Mouse (Mus musculus): ENCODE measurements around the gene Clmp.
"Not testable (repeated sequence)": the region's sequence is repeated elsewhere in the genome, so short reads cannot be mapped to it uniquely, and the experiment has no call there.

The Clmp gene

DNA sequence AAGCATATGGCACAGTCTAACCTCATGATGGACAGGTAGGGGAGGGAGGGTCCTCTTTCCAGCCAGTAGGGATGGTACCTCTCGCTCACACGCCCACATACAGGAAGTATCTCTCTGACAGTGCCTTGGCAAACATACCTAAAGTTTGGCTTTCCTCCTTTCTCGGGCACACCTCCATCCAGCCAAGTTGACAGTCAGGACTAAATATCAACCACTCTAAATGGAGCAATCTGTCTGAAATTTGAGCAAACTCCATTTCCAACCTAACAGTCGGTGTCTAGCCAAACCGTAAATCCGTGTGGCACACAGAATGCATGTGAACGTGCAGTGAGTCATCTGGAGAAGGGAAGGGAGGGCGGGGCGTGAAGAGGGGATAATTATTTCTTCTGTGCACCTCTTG lies 61.0 kb downstream of the Clmp start:
- CTCF ChIA-PET, result interaction anchor here in 3 of 4 experiments (0.6 to 2.1 kb wide), 5 partner anchors 25 to 329 kb away, joined by 3 to 8 read pairs (median 6); no protein-coding TSS in a partner anchor
- POLR2A ChIA-PET, result interaction anchor here in 2 of 4 experiments (0.7 to 1.6 kb wide), 7 partner anchors 31 to 505 kb away, joined by 3 to 6 read pairs (median 3); no protein-coding TSS in a partner anchor

- POLR2A ChIA-PET, result interaction anchor here in 2 of 4 experiments (0.7 to 1.7 kb wide), 12 partner anchors 8 to 506 kb away, joined by 3 to 6 read pairs (median 3); no protein-coding TSS in a partner anchor
These were observed 61.5 kb downstream of the Clmp start for GRCm38 (mm10) chr9:40747249-40747648.

GRCm38 (mm10) chr9:40749832-40750620 lies 64.3 kb downstream of the Clmp start:
- POLR2A ChIA-PET, result interaction anchor here in 3 of 4 experiments (0.6 to 2.2 kb wide), 19 partner anchors 11 to 131 kb away, joined by 3 to 8 read pairs (median 4); partner anchors contain the start of gene Hspa8 (in 1 of the 3)
- CTCF ChIA-PET, result interaction anchor here (0.5 to 4.4 kb wide), 35 partner anchors 15 to 334 kb away, joined by 3 to 78 read pairs (median 4); no protein-coding TSS in a partner anchor

More at GRCm38 (mm10) chr9:40747249-40747648, 61.5 kb downstream of the Clmp start:
- CTCF ChIA-PET, result interaction anchor here in 3 of 4 experiments (0.5 to 2.1 kb wide), 9 partner anchors 25 to 330 kb away, joined by 3 to 8 read pairs (median 5); no protein-coding TSS in a partner anchor

- POLR2A ChIA-PET, result interaction anchor here (0.6 to 2.2 kb wide), 13 partner anchors 34 to 222 kb away, joined by 3 to 8 read pairs (median 4); no protein-coding TSS in a partner anchor
- CTCF ChIA-PET, result interaction anchor here (0.6 to 4.4 kb wide), 18 partner anchors 8 to 325 kb away, joined by 3 to 78 read pairs (median 5); no protein-coding TSS in a partner anchor
These were observed 66.0 kb downstream of the Clmp start for GRCm38 (mm10) chr9:40751749-40752148.

DNA sequence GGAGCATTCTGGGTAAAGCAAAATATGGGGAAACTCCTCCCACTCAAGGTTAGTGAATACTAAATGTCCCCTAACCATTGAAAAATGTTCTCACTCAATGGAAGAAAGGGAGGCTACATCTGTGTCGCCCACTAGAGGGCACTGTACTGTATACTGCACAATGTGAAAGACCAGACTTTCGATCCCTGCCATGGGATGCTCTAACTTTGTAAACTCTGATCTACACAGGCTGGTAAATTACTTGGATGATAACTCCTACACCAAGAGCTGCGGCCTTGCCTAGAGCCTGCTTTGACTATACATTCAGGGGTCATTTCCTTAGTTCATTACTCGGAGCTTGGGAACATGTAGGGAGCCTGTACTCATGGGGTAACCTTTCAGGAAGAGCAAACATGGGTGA lies 70.6 kb downstream of the Clmp start:
- ChIA-PET CTCF (interaction anchor here (0.6 to 2.7 kb wide), 30 partner anchors 8 to 451 kb away, joined by 3 to 24 read pairs (median 4); partner anchors contain the start of gene Hspa8 (in 1 of the 4)), POLR2A (interaction anchor here (0.7 to 4.6 kb wide), 25 partner anchors 14 to 423 kb away, joined by 3 to 73 read pairs (median 7); partner anchors contain the start of genes Hspa8 (in 3 of the 4) and Clmp (in 1 of the 4))

- ChIA-PET CTCF (interaction anchor here (0.6 to 2.7 kb wide), 60 partner anchors 9 to 842 kb away, joined by 3 to 24 read pairs (median 4); partner anchors contain the start of genes Hspa8 (in 1 of the 4) and Scn3b (in 1 of the 4)), POLR2A (interaction anchor here (0.6 to 4.6 kb wide), 46 partner anchors 13 to 770 kb away, joined by 3 to 73 read pairs (median 4); partner anchors contain the start of genes Hspa8 (in 3 of the 4) and Clmp (in 1 of the 4))
These were observed 71.4 kb downstream of the Clmp start for GRCm38 (mm10) chr9:40757105-40757626.

GRCm38 (mm10) chr9:40757685-40758270 lies 72.0 kb downstream of the Clmp start:
- CTCF ChIA-PET, result interaction anchor here (0.5 to 2.7 kb wide), 50 partner anchors 9 to 842 kb away, joined by 3 to 24 read pairs (median 4); partner anchors contain the start of genes Hspa8 (in 1 of the 4) and Scn3b (in 1 of the 4)
- POLR2A ChIA-PET, result interaction anchor here (0.6 to 4.6 kb wide), 42 partner anchors 14 to 1171 kb away, joined by 3 to 73 read pairs (median 4); partner anchors contain the start of gene Hspa8 (in 3 of the 4)

DNA sequence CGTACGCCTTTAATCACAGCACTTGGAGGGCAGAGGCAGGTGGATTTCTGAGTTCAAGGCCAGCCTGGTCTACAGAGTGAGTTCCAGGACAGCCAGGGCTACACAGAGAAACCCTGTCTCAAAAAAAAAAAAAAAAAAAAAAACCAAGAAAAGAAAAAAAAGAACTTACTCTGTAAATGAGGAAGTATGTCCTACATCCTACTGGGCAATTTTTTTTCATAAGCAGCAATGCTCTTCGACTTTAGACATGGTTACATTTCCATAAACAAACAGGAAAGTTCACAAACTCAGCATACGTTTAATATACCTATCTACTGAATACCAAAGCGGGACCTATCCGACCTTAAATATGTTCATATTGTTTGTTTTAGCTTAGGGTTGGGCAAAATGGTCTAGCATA lies 76.6 kb downstream of the Clmp start:
- ChIA-PET POLR2A (interaction anchor here in 3 of 4 experiments (0.7 to 15.8 kb wide), 7 partner anchors 12 to 43 kb away, joined by 3 to 346 read pairs (median 5); partner anchors contain the start of gene Hspa8 (in 2 of the 3)), CTCF (no interaction called here)

DNA sequence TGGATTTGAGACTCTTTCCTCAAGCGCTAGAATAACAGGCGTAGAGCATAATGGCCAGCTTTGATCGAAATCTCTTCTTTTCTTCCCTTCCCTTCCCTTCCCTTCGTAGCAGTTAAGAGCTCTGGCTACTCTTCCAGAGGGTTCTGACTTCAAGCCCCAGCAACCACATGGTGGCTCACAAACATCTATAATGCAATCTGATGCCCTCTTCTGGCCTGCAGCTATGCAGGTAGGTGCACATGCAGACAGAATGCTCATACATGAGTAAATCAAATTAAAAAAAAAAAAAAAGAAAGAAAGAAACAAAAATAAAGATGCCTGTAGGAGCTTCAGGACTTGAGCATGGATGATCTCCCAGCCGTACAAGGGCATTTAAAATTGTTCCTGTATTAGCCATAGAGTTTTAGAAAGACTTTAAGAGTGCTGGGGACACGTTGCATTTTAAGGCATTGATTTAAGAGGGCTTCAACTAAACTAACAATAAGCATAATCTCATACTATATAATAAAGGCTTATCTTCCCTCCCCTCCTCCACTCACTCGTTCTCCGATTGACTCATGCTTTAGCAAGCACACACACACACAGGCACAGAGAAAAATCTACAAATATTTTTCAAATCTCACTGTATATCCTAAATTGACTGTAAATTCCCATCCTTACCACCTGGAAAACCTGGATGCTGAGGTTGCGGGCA lies 79.3 kb downstream of the Clmp start:
- ChIA-PET CTCF (interaction anchor here in 2 of 4 experiments (0.6 to 1.0 kb wide), 2 partner anchors 133 to 137 kb away, joined by 3 read pairs; no protein-coding TSS in a partner anchor), POLR2A (interaction anchor here in 3 of 4 experiments (0.6 to 15.8 kb wide), 20 partner anchors 10 to 387 kb away, joined by 3 to 346 read pairs (median 3); partner anchors contain the start of genes Hspa8 (in 2 of the 3) and Clmp (in 1 of the 3))

- ChIA-PET POLR2A (interaction anchor here in 2 of 4 experiments (0.9 to 15.8 kb wide), 11 partner anchors 9 to 127 kb away, joined by 3 to 346 read pairs (median 8); partner anchors contain the start of gene Hspa8 (in 2 of the 2)), CTCF (interaction anchor here in 1 of 4 experiments (1.0 kb wide), 1 partner anchor 133 kb away, joined by 3 read pairs; no protein-coding TSS in a partner anchor)
These were observed 79.8 kb downstream of the Clmp start for GRCm38 (mm10) chr9:40765581-40765940.

DNA sequence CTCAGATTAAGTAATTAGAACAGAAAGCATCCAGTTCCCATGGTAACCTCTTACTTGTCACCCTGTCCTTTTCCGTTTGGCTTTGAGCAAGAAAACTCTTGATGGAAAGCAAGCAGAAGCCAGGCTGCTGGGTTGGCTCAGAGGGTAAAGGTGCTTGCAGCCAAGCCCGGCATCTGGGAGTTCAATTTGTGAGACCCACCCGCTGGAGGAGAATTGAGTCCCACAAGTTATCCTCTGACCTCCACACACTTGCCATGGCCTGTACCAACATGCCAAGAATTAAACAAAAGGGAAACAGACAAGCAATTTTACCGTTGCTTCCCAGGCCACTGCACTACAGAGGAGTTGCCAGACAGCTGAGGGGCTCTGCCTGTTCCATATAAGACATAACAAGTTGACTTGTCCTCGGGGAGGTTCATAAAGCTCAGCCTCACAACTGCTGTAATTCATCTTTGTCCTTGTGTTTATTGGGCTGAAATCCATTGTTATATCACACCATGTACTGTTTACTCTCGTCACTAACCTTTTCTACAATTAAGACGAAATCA lies 80.4 kb downstream of the Clmp start:
- CTCF ChIA-PET, result interaction anchor here in 2 of 4 experiments (0.6 to 1.0 kb wide), 2 partner anchors 134 to 442 kb away, joined by 3 to 4 read pairs; no protein-coding TSS in a partner anchor

GRCm38 (mm10) chr9:40767946-40768345 lies 82.2 kb downstream of the Clmp start:
- ChIA-PET CTCF (interaction anchor here in 1 of 4 experiments (0.7 kb wide), 1 partner anchor 39 kb away, joined by 3 read pairs; no protein-coding TSS in a partner anchor), POLR2A (interaction anchor here in 3 of 4 experiments (0.6 to 15.8 kb wide), 9 partner anchors 15 to 58 kb away, joined by 3 to 346 read pairs (median 19); partner anchors contain the start of gene Hspa8 (in 2 of the 3))

More for the DNA sequence above, 80.4 kb downstream of the Clmp start:
- POLR2A ChIA-PET, result interaction anchor here in 2 of 4 experiments (0.5 to 15.8 kb wide), 11 partner anchors 8 to 149 kb away, joined by 3 to 346 read pairs (median 4); partner anchors contain the start of gene Hspa8 (in 1 of the 2)

DNA sequence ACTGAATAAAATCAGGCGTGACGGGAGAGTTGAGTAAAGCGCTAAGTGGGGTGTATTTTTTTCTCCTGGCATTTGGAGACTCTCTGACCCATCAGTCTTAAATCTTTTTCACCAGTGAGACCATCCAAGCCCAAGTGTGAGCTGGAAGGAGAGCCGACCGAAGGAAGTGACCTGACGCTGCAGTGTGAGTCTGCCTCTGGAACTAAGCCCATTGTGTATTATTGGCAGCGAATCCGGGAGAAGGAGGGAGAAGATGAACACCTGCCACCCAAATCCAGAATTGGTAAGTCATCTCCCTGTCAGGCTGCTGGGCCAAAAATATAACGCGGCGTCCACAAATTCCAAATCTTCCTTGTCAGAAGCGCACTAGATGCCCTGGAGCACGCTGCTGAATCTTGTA lies 86.5 kb downstream of the Clmp start:
- ChIA-PET POLR2A (interaction anchor here (0.7 to 15.8 kb wide), 13 partner anchors 11 to 532 kb away, joined by 3 to 346 read pairs (median 6); partner anchors contain the start of gene Hspa8 (in 3 of the 4)), CTCF (interaction anchor here in 1 of 4 experiments (0.6 kb wide), 2 partner anchors 25 to 29 kb away, joined by 3 to 9 read pairs; no protein-coding TSS in a partner anchor)

DNA sequence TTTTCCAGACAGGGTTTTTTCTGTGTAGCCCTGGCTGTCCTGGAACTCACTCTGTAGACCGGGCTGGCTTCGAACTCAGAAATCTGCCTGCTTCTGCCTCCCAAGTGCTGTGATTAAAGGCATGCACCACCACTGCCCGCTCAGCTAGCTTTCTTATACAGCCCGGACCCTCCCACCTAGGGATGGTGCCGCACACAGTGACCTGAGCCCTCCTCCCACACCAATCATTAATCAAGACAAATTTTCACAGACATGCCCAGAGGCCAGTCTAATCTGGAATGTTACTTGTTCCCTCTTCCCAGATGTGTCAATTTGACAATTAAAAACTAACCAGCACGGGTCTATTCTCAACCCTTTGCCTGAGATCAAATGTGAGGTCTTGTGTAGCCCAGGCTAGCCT lies 87.4 kb downstream of the Clmp start:
- CTCF ChIA-PET, result not testable (repeated sequence)

DNA sequence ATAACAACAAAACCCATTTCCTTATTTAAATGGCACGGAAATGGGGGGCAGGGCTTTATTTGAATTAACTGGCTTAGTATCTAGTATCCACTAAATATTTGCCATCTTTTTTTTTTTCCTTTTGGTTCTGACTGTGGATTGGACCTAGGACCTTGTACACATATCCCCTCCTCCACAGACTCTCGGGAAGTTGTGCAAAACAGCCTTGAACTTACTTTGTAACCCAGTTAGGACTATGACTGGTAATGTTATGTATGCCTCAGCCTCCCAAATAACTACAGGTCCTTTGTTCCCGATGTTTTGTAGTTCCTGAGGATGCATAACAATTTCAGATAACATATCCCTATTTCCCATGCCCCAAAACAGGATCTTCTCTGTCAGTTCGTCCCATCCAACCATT lies 88.1 kb downstream of the Clmp start:
- POLR2A ChIA-PET, result interaction anchor here in 3 of 4 experiments (0.9 to 15.8 kb wide), 15 partner anchors 8 to 136 kb away, joined by 3 to 346 read pairs (median 8); partner anchors contain the start of gene Hspa8 (in 3 of the 3)

More for the DNA sequence above, 87.4 kb downstream of the Clmp start:
- POLR2A ChIA-PET, result interaction anchor here (1.1 to 15.8 kb wide), 8 partner anchors 10 to 533 kb away, joined by 3 to 346 read pairs (median 7); partner anchors contain the start of gene Hspa8 (in 3 of the 4)

GRCm38 (mm10) chr9:40776044-40776443 lies 90.3 kb downstream of the Clmp start:
- ChIA-PET POLR2A (interaction anchor here (0.6 to 15.8 kb wide), 18 partner anchors 9 to 362 kb away, joined by 3 to 346 read pairs (median 5); partner anchors contain the start of gene Hspa8 (in 4 of the 4)), CTCF (interaction anchor here in 2 of 4 experiments (0.6 kb wide), 2 partner anchors 18 to 92 kb away, joined by 3 to 4 read pairs; no protein-coding TSS in a partner anchor)

More for the DNA sequence above, 88.1 kb downstream of the Clmp start:
- CTCF ChIA-PET, result interaction anchor here in 2 of 4 experiments (1.0 to 1.3 kb wide), 2 partner anchors 31 to 33 kb away, joined by 3 read pairs; no protein-coding TSS in a partner anchor
